Mouse (Mus musculus): Measurements from ENCODE around the gene Cebpa.

The Cebpa gene

GRCm38 (mm10) chr7:35146269-35146668, 27.2 kb downstream of the Cebpa start:
- no peak for DNase-seq (ENCODE audit: low read depth, low spot score)

GRCm38 (mm10) chr7:35149616-35150433, 30.7 kb downstream of the Cebpa start:
- DNase-seq (ENCODE audit: low read depth, low spot score), result no peak

- no peak for DNase-seq (ENCODE audit: low read depth, low spot score)
Observed at GRCm38 (mm10) chr7:35150860-35151259, 31.8 kb downstream of the Cebpa start.

GRCm38 (mm10) chr7:35154449-35154848, 35.4 kb downstream of the Cebpa start:
- DNase-seq (ENCODE audit: low read depth, low spot score), result no peak

GRCm38 (mm10) chr7:35156561-35157477, 37.7 kb downstream of the Cebpa start:
- DNase-seq (ENCODE audit: low read depth, low spot score), result no peak

- no peak for DNase-seq (ENCODE audit: low read depth, low spot score)
Observed at GRCm38 (mm10) chr7:35157512-35157911, 38.4 kb downstream of the Cebpa start.

GRCm38 (mm10) chr7:35162443-35162842, 43.4 kb downstream of the Cebpa start:
- no peak for DNase-seq (ENCODE audit: low read depth, low spot score)

GRCm38 (mm10) chr7:35163600-35163999, 44.5 kb downstream of the Cebpa start:
- no peak for DNase-seq (ENCODE audit: low read depth, low spot score)

- DNase-seq (ENCODE audit: low read depth, low spot score), result no peak
Observed at GRCm38 (mm10) chr7:35164131-35164530, 45.0 kb downstream of the Cebpa start.

- no peak for DNase-seq (ENCODE audit: low read depth, low spot score)
Observed at GRCm38 (mm10) chr7:35166988-35167387, 47.9 kb downstream of the Cebpa start.

- DNase-seq (ENCODE audit: low read depth, low spot score), result no peak
Observed at GRCm38 (mm10) chr7:35167925-35168324, 48.8 kb downstream of the Cebpa start.

- DNase-seq (ENCODE audit: low read depth, low spot score), result peak; percentile 38
Observed at GRCm38 (mm10) chr7:35169341-35169740, 50.2 kb downstream of the Cebpa start.
